Mouse (Mus musculus) kidney, adult 2 months (tissue): ENCODE data around the gene 2810408A11Rik.

Experiments
- CTCF ChIP-seq: fragments of 200-500 bp; conservative IDR thresholded peaks from 2 replicates; pipeline ENCODE4 v1.5.1; 2011; ENCODE audit warnings: low read depth, mild to moderate bottlenecking, control low read depth, low read length, moderate library complexity, mixed read lengths; ENCODE audit not compliant: insufficient read depth, insufficient read length
- POLR2A ChIP-seq: fragments of 200-500 bp; IDR thresholded peaks from one replicate; pipeline ENCODE4 v1.6.1; 2011; ENCODE audit warnings: low read depth, low read length, control low read depth

- no peak for TF ChIP-seq CTCF
- no peak for TF ChIP-seq POLR2A
These were observed 37.0 kb upstream of the 2810408A11Rik start for GRCm38 (mm10) chr11:69937834-69938233.
